Mouse (Mus musculus): ENCODE measurements around the gene Olfr433. TPM values are rescaled to one million over a fixed set of nuclear protein-coding genes. Genes with fewer than 3 reads are reported as not detected.
"Not testable (repeated sequence)": the region's sequence is repeated elsewhere in the genome, so short reads cannot be mapped to it uniquely, and the experiment has no call there.

The Olfr433 gene
- 0.14 TPM in 1 of 2 replicates, not detected in the other for polyA plus RNA-seq (2015; fragmentation: Nextera tagmentation; extraction: Ambion mirVana)

GRCm38 (mm10) chr1:174040523-174041177 is at the start of gene Olfr433:
Gene Olfr433, plus strand, starts transcription at chr1:174040705.
- no peaks in the 10 kb centered on the region for H3K9me3 ChIP-seq
- ATAC-seq (ENCODE audit: insufficient number of reproducible peaks, low FRiP score, low TSS enrichment, low read depth), result no peak
- 63% methylated on average over 7 of the region's 7 CpGs for WGBS
- H3K27me3 ChIP-seq, result no peaks in the 10 kb centered on the region
- H3K4me3 ChIP-seq, result no peak within 1 kb of the TSS
- H3K4me1 ChIP-seq, result no peaks in the 10 kb centered on the region
- no peak within 1 kb of the TSS for H3K4me2 ChIP-seq
- H3K36me3 ChIP-seq, result no peaks in the 10 kb centered on the region
- no peak within 1 kb of the TSS for H3K27ac ChIP-seq
- no peak within 1 kb of the TSS for H3K9ac ChIP-seq

GRCm38 (mm10) chr1:173995003-173995402 is 45.5 kb upstream of the Olfr433 start:
- ATAC-seq (ENCODE audit: insufficient number of reproducible peaks, low FRiP score, low TSS enrichment, low read depth), result no peak
- 84% methylated on average over 4 of the region's 4 CpGs for WGBS
- no peak overlapping the region for H3K27ac ChIP-seq
- no peaks in the 10 kb centered on the region for H3K4me1 ChIP-seq
- no peaks in the 10 kb centered on the region for H3K27me3 ChIP-seq
- no peak overlapping the region for H3K4me2 ChIP-seq
- no peaks in the 10 kb centered on the region for H3K9me3 ChIP-seq
- H3K36me3 ChIP-seq, result no peaks in the 10 kb centered on the region
- no peak overlapping the region for H3K9ac ChIP-seq
- H3K4me3 ChIP-seq, result no peak overlapping the region

DNA sequence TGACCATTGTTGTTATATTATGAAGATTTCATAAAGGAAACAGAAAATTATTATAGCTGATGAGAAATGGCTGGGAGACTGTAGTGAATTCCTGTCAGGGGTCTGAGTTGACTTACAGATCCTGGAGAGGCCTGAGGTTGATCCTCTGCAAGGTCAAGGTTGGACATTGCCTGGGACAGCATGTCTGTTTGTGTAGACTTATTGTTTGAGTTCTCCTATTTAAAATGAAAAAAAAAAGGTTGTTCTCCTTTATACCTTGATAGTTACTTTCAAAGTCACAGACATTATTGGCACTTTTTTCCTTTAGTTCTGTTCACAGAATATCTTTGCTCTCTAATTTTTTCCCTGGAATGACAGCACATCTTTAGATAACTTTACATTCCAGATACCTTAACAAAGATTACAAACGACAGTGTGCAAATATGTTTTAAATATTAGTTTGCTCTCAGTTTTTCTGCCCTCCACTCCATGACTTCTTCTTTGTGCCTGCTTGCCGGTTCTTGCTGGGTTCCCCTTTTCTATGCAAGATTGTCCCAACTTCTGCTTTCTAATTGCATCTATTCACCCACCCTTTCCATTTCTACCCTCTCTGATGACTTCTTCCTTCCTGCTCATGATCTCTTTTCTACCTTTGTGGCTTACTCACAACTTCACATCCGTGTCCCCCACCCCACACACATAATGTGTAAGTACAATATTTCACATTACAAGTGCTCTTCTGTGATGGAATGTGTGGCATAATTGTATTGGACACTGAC is 36.0 kb upstream of the Olfr433 start:
- H3K4me1 ChIP-seq; H3K36me3 ChIP-seq; H3K4me3 ChIP-seq; H3K9ac ChIP-seq; H3K9me3 ChIP-seq; ATAC-seq (ENCODE audit: insufficient number of reproducible peaks, low FRiP score, low TSS enrichment, low read depth); H3K27me3 ChIP-seq; H3K4me2 ChIP-seq; H3K27ac ChIP-seq: not testable (repeated sequence)
- 68% methylated on average over 2 of the region's 3 CpGs for WGBS

DNA sequence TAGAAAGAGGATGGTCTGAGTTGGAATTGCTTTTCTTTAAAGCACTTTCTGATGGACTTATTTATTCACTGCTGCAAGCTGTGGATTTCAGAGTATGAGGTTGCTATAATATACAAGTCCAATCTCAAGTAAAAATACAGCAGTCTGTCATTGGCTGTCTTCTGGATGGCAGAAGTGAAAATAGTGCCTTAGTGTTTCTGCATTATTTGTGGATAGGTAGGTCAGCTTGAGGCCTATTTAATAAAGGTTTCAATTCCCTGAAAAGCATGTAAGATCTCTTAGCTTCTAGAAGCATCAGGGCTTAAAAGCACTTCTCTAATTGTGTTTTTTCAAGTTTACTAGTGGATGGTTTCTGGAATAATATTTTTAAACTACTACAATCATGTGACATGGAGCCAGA is 33.5 kb upstream of the Olfr433 start:
- not testable (repeated sequence) for H3K4me3 ChIP-seq; ATAC-seq (ENCODE audit: insufficient number of reproducible peaks, low FRiP score, low TSS enrichment, low read depth); H3K9me3 ChIP-seq; H3K4me2 ChIP-seq; H3K27me3 ChIP-seq; H3K9ac ChIP-seq; H3K36me3 ChIP-seq; H3K4me1 ChIP-seq; H3K27ac ChIP-seq

- H3K4me3 ChIP-seq, result no peak within 1 kb of the TSS
- 47% methylated on average over 1 of the region's 1 CpGs for WGBS
- H3K4me1 ChIP-seq, result no peaks in the 10 kb centered on the region
- H3K27me3 ChIP-seq, result no peaks in the 10 kb centered on the region
- H3K9ac ChIP-seq, result no peak within 1 kb of the TSS
- no peak within 1 kb of the TSS for H3K4me2 ChIP-seq
- H3K36me3 ChIP-seq, result no peaks in the 10 kb centered on the region
- no peak for ATAC-seq (ENCODE audit: insufficient number of reproducible peaks, low FRiP score, low TSS enrichment, low read depth)
- no peak within 1 kb of the TSS for H3K27ac ChIP-seq
- no peaks in the 10 kb centered on the region for H3K9me3 ChIP-seq
Observed at GRCm38 (mm10) chr1:174031698-174032097, 8.8 kb upstream of the Olfr433 start, which contains the start of gene Ifi205. Gene Ifi205, minus strand, starts transcription at chr1:174031810.

DNA sequence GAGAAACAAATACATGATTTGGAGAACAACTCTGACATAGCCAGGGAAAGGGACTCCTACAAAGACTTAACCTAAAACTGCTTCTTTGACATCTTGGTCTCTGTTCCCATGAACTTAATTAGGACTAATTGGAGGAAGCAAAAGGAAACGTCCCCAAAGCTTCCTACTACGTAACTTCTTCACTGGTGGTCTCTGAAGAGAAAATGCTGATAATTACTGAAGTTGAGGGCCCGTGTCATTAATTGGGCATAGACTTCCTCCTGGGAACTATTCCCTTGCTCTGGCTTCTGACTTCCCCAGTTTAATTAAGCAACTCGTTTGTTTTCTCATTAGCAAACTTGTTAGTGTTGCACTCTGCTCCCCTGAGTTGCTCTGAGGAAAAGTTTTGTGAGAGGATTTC is 4.7 kb upstream of the Olfr433 start:
- no peaks in the 10 kb centered on the region for H3K36me3 ChIP-seq
- H3K4me2 ChIP-seq, result no peak overlapping the region
- H3K4me1 ChIP-seq, result no peaks in the 10 kb centered on the region
- no peak for ATAC-seq (ENCODE audit: insufficient number of reproducible peaks, low FRiP score, low TSS enrichment, low read depth)
- H3K27ac ChIP-seq, result no peak overlapping the region
- no peaks in the 10 kb centered on the region for H3K27me3 ChIP-seq
- 30% methylated on average over 4 of the region's 4 CpGs for WGBS
- no peak overlapping the region for H3K9ac ChIP-seq
- H3K4me3 ChIP-seq, result no peak overlapping the region
- no peaks in the 10 kb centered on the region for H3K9me3 ChIP-seq

GRCm38 (mm10) chr1:174038480-174038879 is 2.0 kb upstream of the Olfr433 start:
- no peaks in the 10 kb centered on the region for H3K27me3 ChIP-seq
- 85% methylated on average over 3 of the region's 3 CpGs for WGBS
- no peak overlapping the region for H3K4me3 ChIP-seq
- no peak overlapping the region for H3K4me2 ChIP-seq
- H3K9ac ChIP-seq, result no peak overlapping the region
- H3K36me3 ChIP-seq, result no peaks in the 10 kb centered on the region
- H3K27ac ChIP-seq, result no peak overlapping the region
- ATAC-seq (ENCODE audit: insufficient number of reproducible peaks, low FRiP score, low TSS enrichment, low read depth), result no peak
- no peaks in the 10 kb centered on the region for H3K9me3 ChIP-seq
- H3K4me1 ChIP-seq, result no peaks in the 10 kb centered on the region

GRCm38 (mm10) chr1:174042091-174042884 is 1.8 kb downstream of the Olfr433 start:
- not testable (repeated sequence) for H3K4me3 ChIP-seq; H3K4me1 ChIP-seq; H3K27me3 ChIP-seq; ATAC-seq (ENCODE audit: insufficient number of reproducible peaks, low FRiP score, low TSS enrichment, low read depth); H3K4me2 ChIP-seq; H3K27ac ChIP-seq; H3K9me3 ChIP-seq; H3K36me3 ChIP-seq; H3K9ac ChIP-seq
- WGBS, result 88% methylated on average over 12 of the region's 12 CpGs

- 56% methylated on average over 2 of the region's 2 CpGs for WGBS
- Histone ChIP-seq H3K4me2 (no peak overlapping the region), H3K27me3 (no peaks in the 10 kb centered on the region), H3K9me3 (no peaks in the 10 kb centered on the region), H3K9ac (no peak overlapping the region), H3K4me3 (no peak overlapping the region), H3K4me1 (no peaks in the 10 kb centered on the region), H3K36me3 (no peaks in the 10 kb centered on the region), H3K27ac (no peak overlapping the region)
- no peak for ATAC-seq (ENCODE audit: insufficient number of reproducible peaks, low FRiP score, low TSS enrichment, low read depth)
Observed at GRCm38 (mm10) chr1:174044431-174044830, 3.9 kb downstream of the Olfr433 start.

DNA sequence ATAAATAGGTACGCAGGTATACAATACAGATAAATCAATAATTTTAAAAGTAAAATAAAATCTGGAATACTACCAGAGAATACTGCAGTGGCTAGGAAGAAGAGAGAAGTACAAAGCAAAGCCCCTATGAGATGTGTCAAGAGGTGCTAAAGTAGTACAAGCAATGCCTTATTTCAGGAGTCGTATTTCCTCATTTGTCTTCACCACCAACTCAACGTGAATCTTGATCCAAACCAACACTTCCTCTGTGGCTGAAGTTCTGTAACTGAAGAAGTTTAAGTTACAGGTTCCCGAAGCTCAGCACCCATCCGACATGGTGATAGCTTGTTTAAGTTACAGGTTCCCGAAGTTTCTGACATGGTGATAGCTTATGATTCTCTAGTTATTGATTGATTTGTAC is 7.7 kb downstream of the Olfr433 start:
- H3K4me2 ChIP-seq; H3K27me3 ChIP-seq; H3K27ac ChIP-seq; H3K36me3 ChIP-seq; H3K9me3 ChIP-seq; H3K4me1 ChIP-seq; H3K9ac ChIP-seq; ATAC-seq (ENCODE audit: insufficient number of reproducible peaks, low FRiP score, low TSS enrichment, low read depth); H3K4me3 ChIP-seq: not testable (repeated sequence)
- WGBS, result 78% methylated on average over 6 of the region's 6 CpGs

- H3K9ac ChIP-seq, result no peak within 1 kb of the TSS
- 60% methylated on average over 2 of the region's 2 CpGs for WGBS
- no peaks in the 10 kb centered on the region for H3K4me1 ChIP-seq
- no peaks in the 10 kb centered on the region for H3K9me3 ChIP-seq
- no peak within 1 kb of the TSS for H3K4me2 ChIP-seq
- no peaks in the 10 kb centered on the region for H3K27me3 ChIP-seq
- H3K36me3 ChIP-seq, result no peaks in the 10 kb centered on the region
- no peak within 1 kb of the TSS for H3K4me3 ChIP-seq
- no peak within 1 kb of the TSS for H3K27ac ChIP-seq
- no peak for ATAC-seq (ENCODE audit: insufficient number of reproducible peaks, low FRiP score, low TSS enrichment, low read depth)
Observed at GRCm38 (mm10) chr1:174048893-174049292, 8.4 kb downstream of the Olfr433 start, which contains the start of gene Olfr432. Gene Olfr432, plus strand, starts transcription at chr1:174049205.

GRCm38 (mm10) chr1:174049357-174049756 is 8.9 kb downstream of the Olfr433 start:
- H3K9me3 ChIP-seq; H3K36me3 ChIP-seq; H3K27me3 ChIP-seq; ATAC-seq (ENCODE audit: insufficient number of reproducible peaks, low FRiP score, low TSS enrichment, low read depth); H3K9ac ChIP-seq; H3K4me2 ChIP-seq; H3K4me1 ChIP-seq; H3K4me3 ChIP-seq; H3K27ac ChIP-seq: not testable (repeated sequence)
- 59% methylated on average over 4 of the region's 4 CpGs for WGBS
